18 mouse cellular contexts compared by ENCODE assay signal in the genomic region with DNA sequence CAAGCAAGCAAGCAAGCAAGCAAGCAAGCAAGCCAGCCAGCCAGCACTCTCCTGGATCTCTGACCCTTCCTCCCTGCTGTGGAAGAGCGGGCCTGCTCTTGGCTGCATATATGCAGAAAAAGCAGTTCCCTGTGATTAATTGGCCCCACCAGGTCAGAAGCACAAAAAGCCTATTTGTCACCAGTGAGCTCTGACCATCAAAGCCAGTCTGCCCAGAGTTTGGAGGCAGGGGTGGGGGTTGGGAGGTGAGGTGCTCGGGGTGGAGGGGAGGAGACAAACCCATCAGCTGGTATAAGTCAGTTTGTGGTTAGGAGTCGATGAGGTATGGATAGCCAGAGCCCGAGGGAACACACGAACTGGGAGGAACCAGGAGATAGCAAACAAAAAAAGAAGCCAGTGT.
DNase-seq lines count a peak whose midpoint lies in the region; ATAC-seq and TF ChIP-seq lines count a peak whose summit lies in the region.
"Had no signal": no experiment of that assay in that cellular context is flagged by ENCODE, and none has a peak within 500 bp of the region (broad histone marks: within the 10 kb centered on the region; RNA-seq: fewer than 3 reads in every experiment).

No protein-coding gene starts in this region.

- peak overlapping the region; percentile 57; the same call in 1 of the 2 replicates for H3K27ac ChIP-seq in hindbrain, embryonic 10.5 days
- H3K27ac ChIP-seq in hindbrain, embryonic 16.5 days (ENCODE audit: low read depth, low read length): no peak overlapping the region
- 0 out of 2 replicates have a peak overlapping the region, but pooled peaks have one; percentile 9 for H3K27ac ChIP-seq in midbrain, embryonic 15.5 days
- no peak overlapping the region for H3K27ac ChIP-seq in midbrain, embryonic 14.5 days (replicated peaks; ENCODE audit: low read depth, low read length)
- H3K27ac ChIP-seq in limb, embryonic 10.5 days: peak overlapping the region; percentile 58
- 0 out of 2 replicates have a peak overlapping the region, but pooled peaks have one; percentile 33 for H3K27ac ChIP-seq in neural tube, embryonic 13.5 days (replicated peaks)
- no peak overlapping the region for H3K27ac ChIP-seq in thymus, adult 2 months (ENCODE audit: control insufficient read depth, insufficient read depth, low read length)
- H3K27ac ChIP-seq: embryonic facial prominence, embryonic 15.5 days; heart, embryonic 10.5 days; layer of hippocampus, adult 2 months had no signal

- TF ChIP-seq CTCF in thymus, adult 2 months (IDR thresholded peaks at IDR 0.05; ENCODE audit: borderline replicate concordance, control insufficient read depth, extremely low read depth, insufficient read depth, low read length, poor library complexity): no peak

- 15% methylated on average over 5 of the region's 5 CpGs for WGBS in hindbrain, embryonic 10.5 days
- 20% methylated on average over 5 of the region's 5 CpGs for WGBS in hindbrain, embryonic 16.5 days
- 35% methylated on average over 5 of the region's 5 CpGs for WGBS in midbrain, embryonic 15.5 days
- 22% methylated on average over 5 of the region's 5 CpGs for WGBS in midbrain, embryonic 14.5 days
- 11% methylated on average over 5 of the region's 5 CpGs for WGBS in limb, embryonic 10.5 days
- 9% methylated on average over 5 of the region's 5 CpGs for WGBS in neural tube, embryonic 13.5 days
- WGBS in thymus, adult 2 months: 21% methylated on average over 5 of the region's 5 CpGs

- H3K9ac ChIP-seq in hindbrain, embryonic 16.5 days (ENCODE audit: low read depth, low read length): no peak overlapping the region
- no peak overlapping the region for H3K9ac ChIP-seq in midbrain, embryonic 15.5 days
- H3K9ac ChIP-seq in midbrain, embryonic 14.5 days (replicated peaks; ENCODE audit: low read length): no peak overlapping the region
- H3K9ac ChIP-seq in neural tube, embryonic 13.5 days: no peak overlapping the region
- H3K9ac ChIP-seq: embryonic facial prominence, embryonic 15.5 days had no signal

- peaks cover 34% of the 10 kb centered on the region for H3K4me1 ChIP-seq in hindbrain, embryonic 10.5 days (replicated peaks)
- H3K4me1 ChIP-seq in hindbrain, embryonic 16.5 days (ENCODE audit: control insufficient read depth, insufficient read depth, low read depth, low read length): no peaks in the 10 kb centered on the region; the same call in 1 of the 2 replicates
- no peaks in the 10 kb centered on the region for H3K4me1 ChIP-seq in midbrain, embryonic 15.5 days
- H3K4me1 ChIP-seq in midbrain, embryonic 14.5 days (ENCODE audit: control insufficient read depth, insufficient read depth, low read length): no peaks in the 10 kb centered on the region
- peaks cover 33% of the 10 kb centered on the region for H3K4me1 ChIP-seq in limb, embryonic 10.5 days
- H3K4me1 ChIP-seq in neural tube, embryonic 13.5 days (replicated peaks): peaks cover 19% of the 10 kb centered on the region
- no peaks in the 10 kb centered on the region for H3K4me1 ChIP-seq in thymus, adult 2 months (replicated peaks; ENCODE audit: control insufficient read depth, insufficient read depth, low read length)
- H3K4me1 ChIP-seq: embryonic facial prominence, embryonic 15.5 days had no signal

- H3K4me3 ChIP-seq in hindbrain, embryonic 10.5 days: no peak overlapping the region
- no peak overlapping the region for H3K4me3 ChIP-seq in hindbrain, embryonic 16.5 days (ENCODE audit: low read length)
- no peak overlapping the region for H3K4me3 ChIP-seq in midbrain, embryonic 15.5 days
- no peak overlapping the region for H3K4me3 ChIP-seq in midbrain, embryonic 14.5 days (replicated peaks; ENCODE audit: low read depth, low read length)
- no peak overlapping the region for H3K4me3 ChIP-seq in limb, embryonic 10.5 days
- H3K4me3 ChIP-seq in neural tube, embryonic 13.5 days: no peak overlapping the region
- H3K4me3 ChIP-seq in thymus, adult 2 months (ENCODE audit: control insufficient read depth, insufficient read depth, low read length): no peak overlapping the region
- H3K4me3 ChIP-seq: embryonic facial prominence, embryonic 15.5 days; heart, embryonic 10.5 days; layer of hippocampus, adult 2 months had no signal

- H3K27me3 ChIP-seq in hindbrain, embryonic 10.5 days (ENCODE audit: insufficient read depth, poor library complexity, severe bottlenecking): no peaks in the 10 kb centered on the region; the same call in 1 of the 2 replicates
- H3K27me3 ChIP-seq in hindbrain, embryonic 16.5 days (replicated peaks; ENCODE audit: control insufficient read depth, insufficient read depth, low read length): no peaks in the 10 kb centered on the region
- no peaks in the 10 kb centered on the region for H3K27me3 ChIP-seq in midbrain, embryonic 15.5 days (replicated peaks)
- no peaks in the 10 kb centered on the region for H3K27me3 ChIP-seq in midbrain, embryonic 14.5 days (ENCODE audit: control insufficient read depth, insufficient read depth, low read length)
- H3K27me3 ChIP-seq in limb, embryonic 10.5 days (ENCODE audit: low read depth, poor library complexity, severe bottlenecking): no peaks in the 10 kb centered on the region
- H3K27me3 ChIP-seq in neural tube, embryonic 13.5 days: peaks cover 10% of the 10 kb centered on the region; the same call in 1 of the 2 replicates
- H3K27me3 ChIP-seq in thymus, adult 2 months (ENCODE audit: control insufficient read depth, insufficient read depth, low read length): no peaks in the 10 kb centered on the region

- ATAC-seq in hindbrain, embryonic 16.5 days: no peak
- no peak for ATAC-seq in midbrain, embryonic 15.5 days (replicated peaks)
- ATAC-seq in midbrain, embryonic 14.5 days (ENCODE audit: low FRiP score, low TSS enrichment): no peak
- no peak for ATAC-seq in neural tube, embryonic 13.5 days (ENCODE audit: low read depth)
- ATAC-seq: forebrain, embryonic 14.5 days; intestine, postnatal 0 days had no signal

- no peak overlapping the region for H3K4me2 ChIP-seq in hindbrain, embryonic 16.5 days (ENCODE audit: low read length)
- H3K4me2 ChIP-seq in midbrain, embryonic 15.5 days: no peak overlapping the region
- H3K4me2 ChIP-seq in midbrain, embryonic 14.5 days (ENCODE audit: low read length): no peak overlapping the region
- H3K4me2 ChIP-seq in neural tube, embryonic 13.5 days: no peak overlapping the region
- H3K4me2 ChIP-seq: embryonic facial prominence, embryonic 15.5 days had no signal

- no peaks in the 10 kb centered on the region for H3K9me3 ChIP-seq in hindbrain, embryonic 10.5 days
- no peaks in the 10 kb centered on the region for H3K9me3 ChIP-seq in hindbrain, embryonic 16.5 days (ENCODE audit: control insufficient read depth, low read length)
- H3K9me3 ChIP-seq in midbrain, embryonic 15.5 days: no peaks in the 10 kb centered on the region
- H3K9me3 ChIP-seq in midbrain, embryonic 14.5 days (ENCODE audit: control insufficient read depth, low read length): no peaks in the 10 kb centered on the region
- H3K9me3 ChIP-seq in limb, embryonic 10.5 days (replicated peaks): no peaks in the 10 kb centered on the region
- no peaks in the 10 kb centered on the region for H3K9me3 ChIP-seq in neural tube, embryonic 13.5 days
- H3K9me3 ChIP-seq: embryonic facial prominence, embryonic 15.5 days; heart, embryonic 10.5 days had no signal

- no peak for TF ChIP-seq POLR2A in thymus, adult 2 months (IDR thresholded peaks at IDR 0.05; ENCODE audit: control insufficient read depth, extremely low read depth, insufficient read depth, low read length, poor library complexity)

- H3K36me3 ChIP-seq in hindbrain, embryonic 10.5 days: no peaks in the 10 kb centered on the region
- no peaks in the 10 kb centered on the region for H3K36me3 ChIP-seq in hindbrain, embryonic 16.5 days (ENCODE audit: control insufficient read depth, insufficient read depth, low read length)
- no peaks in the 10 kb centered on the region for H3K36me3 ChIP-seq in midbrain, embryonic 15.5 days (replicated peaks)
- H3K36me3 ChIP-seq in midbrain, embryonic 14.5 days (ENCODE audit: control insufficient read depth, insufficient read depth, low read length): no peaks in the 10 kb centered on the region
- no peaks in the 10 kb centered on the region for H3K36me3 ChIP-seq in limb, embryonic 10.5 days
- no peaks in the 10 kb centered on the region for H3K36me3 ChIP-seq in neural tube, embryonic 13.5 days
- no peaks in the 10 kb centered on the region for H3K36me3 ChIP-seq in thymus, adult 2 months (ENCODE audit: control insufficient read depth, insufficient read depth, low read length)
- H3K36me3 ChIP-seq: embryonic facial prominence, embryonic 15.5 days; heart, embryonic 10.5 days had no signal

- peak; percentile 31 for DNase-seq in hindbrain, embryonic 10.5 days (ENCODE audit: low spot score)
- no peak for DNase-seq in midbrain, embryonic 14.5 days
- peak; percentile 48 for DNase-seq in limb, embryonic 10.5 days (ENCODE audit: low spot score)
- no peak for DNase-seq in adrenal gland, adult (ENCODE audit: inconsistent age in 2 of 2, low spot score in 1 of 2)
- DNase-seq in thymus, adult 2 months: no peak
- DNase-seq: adrenal gland, adult 8-10 months; cerebellum, adult 9-11 months; heart, postnatal 36 days; lung, postnatal 14 days; thymus, postnatal 36 days had no signal

Comparison
In these comparisons a context has a peak if more than half of its experiments do, and no peak if none do; other contexts are left out.
1. H3K27ac ChIP-seq: peak in hindbrain, embryonic 10.5 days (single experiment), midbrain, embryonic 15.5 days (single experiment), limb, embryonic 10.5 days (single experiment) and neural tube, embryonic 13.5 days (single experiment); none in hindbrain, embryonic 16.5 days (single experiment), midbrain, embryonic 14.5 days (single experiment) and thymus, adult 2 months (single experiment).
2. DNase-seq: peak in hindbrain, embryonic 10.5 days (single experiment) and limb, embryonic 10.5 days (single experiment); none in midbrain, embryonic 14.5 days (single experiment), adrenal gland, adult (0 of 2) and thymus, adult 2 months (single experiment).